Mouse (Mus musculus) kidney, adult 2 months (tissue): ENCODE data around the gene Sfswap.

Experiments
- CTCF ChIP-seq: fragments of 200-500 bp; conservative IDR thresholded peaks from 2 replicates; pipeline ENCODE4 v1.5.1; 2011; ENCODE audit warnings: low read depth, mild to moderate bottlenecking, control low read depth, low read length, moderate library complexity, mixed read lengths; ENCODE audit not compliant: insufficient read depth, insufficient read length
- POLR2A ChIP-seq: fragments of 200-500 bp; IDR thresholded peaks from one replicate; pipeline ENCODE4 v1.6.1; 2011; ENCODE audit warnings: low read depth, low read length, control low read depth

DNA sequence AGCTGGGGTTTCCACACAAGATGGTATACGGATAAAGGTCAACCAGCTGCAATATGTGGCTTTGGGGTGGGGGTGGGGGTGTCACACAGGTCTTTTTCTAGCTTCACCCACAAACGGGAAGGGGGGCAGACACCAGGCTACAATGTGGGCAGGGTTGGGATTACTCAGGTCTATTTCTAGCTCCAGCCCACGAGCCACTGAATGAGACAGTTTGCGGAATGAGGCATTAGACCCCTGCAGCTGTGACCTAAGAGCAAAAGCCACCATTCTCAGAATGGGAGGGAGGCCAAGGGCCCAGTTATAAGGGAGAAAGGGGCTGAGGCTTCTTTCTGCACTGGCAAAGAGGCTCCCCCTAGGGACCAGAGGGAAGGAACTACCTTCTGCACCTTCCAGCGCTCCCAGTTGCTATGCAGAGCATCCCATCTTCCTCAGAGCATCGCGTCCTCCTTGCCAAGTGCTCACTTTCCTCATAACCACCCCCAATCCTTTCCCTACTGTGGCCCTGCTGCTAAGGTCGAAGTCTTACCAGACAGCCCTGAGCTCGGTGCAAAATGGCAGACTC is 44.4 kb upstream of the Sfswap start:
- no peak for TF ChIP-seq CTCF
- TF ChIP-seq POLR2A: no peak
